10 mouse cellular contexts compared by ENCODE assay signal in genomic region chr7:66966541-66967205, GRCm38 (mm10).
A peak's percentile ranks its signal among the peaks of the same experiment; 100 is the strongest.
DNase-seq lines count a peak whose midpoint lies in the region; ATAC-seq lines count a peak whose summit lies in the region.
"Had no signal": no experiment of that assay in that cellular context is flagged by ENCODE, and none has a peak within 500 bp of the region (broad histone marks: within the 10 kb centered on the region; RNA-seq: fewer than 3 reads in every experiment).

No protein-coding gene starts in this region.

- H3K9me3 ChIP-seq in kidney, embryonic 15.5 days (replicated peaks), result no peaks in the 10 kb centered on the region
- H3K9me3 ChIP-seq in embryonic facial prominence, embryonic 13.5 days, result no peaks in the 10 kb centered on the region
- H3K9me3 ChIP-seq in hindbrain, embryonic 16.5 days (ENCODE audit: control insufficient read depth, low read length), result no peaks in the 10 kb centered on the region
- no peaks in the 10 kb centered on the region for H3K9me3 ChIP-seq in neural tube, embryonic 11.5 days (ENCODE audit: control insufficient read depth, low read length)
- H3K9me3 ChIP-seq: liver, embryonic 12.5 days had no signal

- WGBS in kidney, embryonic 15.5 days, result 38% methylated on average over 6 of the region's 6 CpGs
- 49% methylated on average over 6 of the region's 6 CpGs for WGBS in embryonic facial prominence, embryonic 13.5 days
- WGBS in hindbrain, embryonic 16.5 days, result 33% methylated on average over 6 of the region's 6 CpGs
- WGBS in neural tube, embryonic 11.5 days, result 31% methylated on average over 6 of the region's 6 CpGs

- H3K27ac ChIP-seq in kidney, embryonic 15.5 days, result peak overlapping the region; percentile 34; the same call in 1 of the 2 replicates
- peak overlapping the region; percentile 51 for H3K27ac ChIP-seq in embryonic facial prominence, embryonic 13.5 days
- peak overlapping the region; percentile 64 for H3K27ac ChIP-seq in hindbrain, embryonic 16.5 days (ENCODE audit: low read depth, low read length)
- H3K27ac ChIP-seq in neural tube, embryonic 11.5 days (ENCODE audit: low read depth, low read length), result peak overlapping the region; percentile 74
- H3K27ac ChIP-seq: liver, embryonic 12.5 days had no signal

- no peaks in the 10 kb centered on the region for H3K27me3 ChIP-seq in kidney, embryonic 15.5 days
- no peaks in the 10 kb centered on the region for H3K27me3 ChIP-seq in embryonic facial prominence, embryonic 13.5 days
- no peaks in the 10 kb centered on the region for H3K27me3 ChIP-seq in hindbrain, embryonic 16.5 days (replicated peaks; ENCODE audit: control insufficient read depth, insufficient read depth, low read length)
- H3K27me3 ChIP-seq in neural tube, embryonic 11.5 days (ENCODE audit: control insufficient read depth, insufficient read depth, low read length), result no peaks in the 10 kb centered on the region
- H3K27me3 ChIP-seq: liver, embryonic 12.5 days had no signal

- intact Hi-C loops in left cerebral cortex, postnatal 4 days (cut with DNase I), result loop anchor here (10.0 kb wide), 1 partner anchor 122 kb away; no protein-coding TSS in a partner anchor

- peak; percentile 72 for ATAC-seq in kidney, embryonic 15.5 days (replicated peaks; ENCODE audit: low FRiP score)
- ATAC-seq in embryonic facial prominence, embryonic 13.5 days (ENCODE audit: insufficient number of reproducible peaks, insufficient read depth, low FRiP score, low TSS enrichment, low read depth), result no peak
- ATAC-seq in hindbrain, embryonic 16.5 days, result peak; percentile 80
- ATAC-seq in neural tube, embryonic 11.5 days (ENCODE audit: insufficient read depth, low FRiP score, low TSS enrichment), result peak; percentile 75
- ATAC-seq: liver, embryonic 12.5 days had no signal

- no peak overlapping the region for H3K9ac ChIP-seq in kidney, embryonic 15.5 days
- H3K9ac ChIP-seq in embryonic facial prominence, embryonic 13.5 days, result peak overlapping the region; percentile 7; the same call in 1 of the 2 replicates
- no peak overlapping the region for H3K9ac ChIP-seq in hindbrain, embryonic 16.5 days (ENCODE audit: low read depth, low read length)
- no peak overlapping the region; the same call in 1 of the 2 replicates for H3K9ac ChIP-seq in neural tube, embryonic 11.5 days (ENCODE audit: low read length)
- H3K9ac ChIP-seq: liver, embryonic 12.5 days had no signal

- H3K4me2 ChIP-seq in kidney, embryonic 15.5 days, result no peak overlapping the region
- H3K4me2 ChIP-seq in embryonic facial prominence, embryonic 13.5 days, result no peak overlapping the region
- no peak overlapping the region for H3K4me2 ChIP-seq in hindbrain, embryonic 16.5 days (ENCODE audit: low read length)
- H3K4me2 ChIP-seq in neural tube, embryonic 11.5 days (ENCODE audit: low read depth), result no peak overlapping the region
- H3K4me2 ChIP-seq: liver, embryonic 12.5 days had no signal

- H3K4me1 ChIP-seq in kidney, embryonic 15.5 days, result peaks cover 48% of the 10 kb centered on the region
- peaks cover 51% of the 10 kb centered on the region for H3K4me1 ChIP-seq in embryonic facial prominence, embryonic 13.5 days
- H3K4me1 ChIP-seq in hindbrain, embryonic 16.5 days (ENCODE audit: control insufficient read depth, insufficient read depth, low read depth, low read length), result peaks cover 13% of the 10 kb centered on the region
- H3K4me1 ChIP-seq in neural tube, embryonic 11.5 days (ENCODE audit: control insufficient read depth, insufficient read depth, low read length), result peaks cover 16% of the 10 kb centered on the region

- no peaks in the 10 kb centered on the region for H3K36me3 ChIP-seq in kidney, embryonic 15.5 days
- H3K36me3 ChIP-seq in embryonic facial prominence, embryonic 13.5 days, result no peaks in the 10 kb centered on the region
- no peaks in the 10 kb centered on the region for H3K36me3 ChIP-seq in hindbrain, embryonic 16.5 days (ENCODE audit: control insufficient read depth, insufficient read depth, low read length)
- H3K36me3 ChIP-seq in neural tube, embryonic 11.5 days (ENCODE audit: control insufficient read depth, insufficient read depth, low read length), result no peaks in the 10 kb centered on the region
- H3K36me3 ChIP-seq: liver, embryonic 12.5 days had no signal

- H3K4me3 ChIP-seq in kidney, embryonic 15.5 days (replicated peaks), result no peak overlapping the region
- H3K4me3 ChIP-seq in embryonic facial prominence, embryonic 13.5 days, result no peak overlapping the region
- H3K4me3 ChIP-seq in hindbrain, embryonic 16.5 days (ENCODE audit: low read length), result no peak overlapping the region
- H3K4me3 ChIP-seq in neural tube, embryonic 11.5 days (ENCODE audit: low read depth, low read length), result no peak overlapping the region
- H3K4me3 ChIP-seq: liver, embryonic 12.5 days had no signal

- DNase-seq in kidney, postnatal 25 days, result no peak
- peak; percentile 25 for DNase-seq in neural tube, embryonic 11.5 days (ENCODE audit: low spot score)
- no peak for DNase-seq in cerebellum, adult 18-20 months
- no peak for DNase-seq in left cerebral cortex, postnatal 4 days
- no peak for DNase-seq in adrenal gland, postnatal 10 days
- DNase-seq: adrenal gland, adult 2 months had no signal
